Mouse (Mus musculus) lung, postnatal 0 days (tissue): ENCODE data around the gene Fam120a. TPM values are rescaled to one million over a fixed set of nuclear protein-coding genes. Genes with fewer than 3 reads are reported as not detected.

Experiments used
- ATAC-seq: fragments of 200-750 bp; cut with Nextera tagmentation; 2 replicates; pipeline ENCODE4 v1.8.0; 2017; ENCODE audit warnings: moderate library complexity
- DNase-seq: peaks from one replicate; pipeline ENCODE4 v3.0.0-alpha.2; 2016; ENCODE audit warnings: low spot score
- H3K27ac ChIP-seq: fragments of 300-500 bp; sonication (generic); 2 replicates; pipeline ENCODE4 v1.5.1; 2014; ENCODE audit warnings: antibody characterized with exemption, mild to moderate bottlenecking, low read length, mixed read lengths
- H3K27me3 ChIP-seq: fragments of 300-500 bp; sonication (generic); replicated peaks from 2 replicates; pipeline ENCODE4 v1.6.1; 2014; ENCODE audit warnings: low read length, mixed read lengths; ENCODE audit not compliant: insufficient read depth
- H3K36me3 ChIP-seq: fragments of 300-500 bp; sonication (generic); 2 replicates; pipeline ENCODE4 v1.6.1; 2014; ENCODE audit warnings: low read length, mixed read lengths; ENCODE audit not compliant: insufficient read depth
- H3K4me1 ChIP-seq: fragments of 300-500 bp; sonication (generic); 2 replicates; pipeline ENCODE4 v1.6.1; 2014; ENCODE audit warnings: antibody characterized with exemption, low read depth, low read length, mixed read lengths; ENCODE audit not compliant: insufficient read depth
- H3K4me2 ChIP-seq: fragments of 300-500 bp; sonication (generic); replicated peaks from 2 replicates; pipeline ENCODE4 v1.6.1; 2014; ENCODE audit warnings: low read depth, mild to moderate bottlenecking, low read length, moderate library complexity, mixed read lengths
- H3K4me3 ChIP-seq: fragments of 300-500 bp; sonication (generic); 2 replicates; pipeline ENCODE4 v1.5.1; 2014; ENCODE audit warnings: low read depth, low read length
- H3K9ac ChIP-seq: fragments of 300-500 bp; sonication (generic); replicated peaks from 2 replicates; pipeline ENCODE4 v1.6.1; 2014; ENCODE audit warnings: low read depth, mild to moderate bottlenecking
- H3K9me3 ChIP-seq: fragments of 300-500 bp; sonication (generic); 2 replicates; pipeline ENCODE4 v1.6.1; 2016; ENCODE audit warnings: low read length, mixed read lengths
- CTCF ChIP-seq: IDR thresholded peaks from 2 replicates; pipeline ENCODE4 v1.5.1; 2016; ENCODE audit warnings: antibody characterized with exemption, mild to moderate bottlenecking
- EP300 ChIP-seq: IDR thresholded peaks from 2 replicates; pipeline ENCODE4 v1.6.1; 2016; ENCODE audit warnings: antibody characterized with exemption, mild to moderate bottlenecking, control low read depth
- WGBS: fragments of 180-500 bp; shearing (Covaris S2); extraction: QIAGEN DNeasy Blood & Tissue Kit; methylation state at CpG from one replicate; pipeline ENCODE4 v1.1.7; 2014; 5-methylcytosine and 5-hydroxymethylcytosine counted together
- polyA plus RNA-seq: library from polyadenylated mRNA; unstranded; fragments of >200 nt; fragmentation: Nextera tagmentation; extraction: Ambion mirVana; gene quantifications from 2 replicates; pipeline ENCODE4 v1.2.1, GENCODE M21; 2015

The Fam120a gene
- polyA plus RNA-seq, 1 experiment from 2014 or later, result 19.4 TPM

DNA sequence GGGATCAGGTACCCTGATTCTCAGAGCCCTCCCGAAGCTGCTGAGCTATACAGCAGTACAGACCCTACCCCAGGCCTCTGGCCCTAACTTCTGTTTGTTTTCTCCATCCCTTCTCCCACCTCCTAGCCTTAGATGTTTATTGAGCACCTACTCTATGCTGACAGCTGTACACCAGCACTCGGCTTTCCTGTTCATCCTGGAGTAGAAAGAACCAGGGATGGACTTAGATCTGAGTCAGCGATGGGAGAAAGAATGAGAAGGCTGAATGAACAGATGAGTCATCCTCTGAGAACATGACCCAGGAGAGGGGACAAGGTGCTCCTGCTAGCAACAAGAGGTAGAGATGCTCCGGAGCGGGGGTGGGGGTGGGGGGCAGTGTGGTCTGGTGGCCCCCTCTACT is 95.1 kb downstream of the Fam120a start:
- Histone ChIP-seq H3K9me3 (no peaks in the 10 kb centered on the region), H3K36me3 (no peaks in the 10 kb centered on the region), H3K27ac (no peak overlapping the region), H3K4me3 (no peak overlapping the region), H3K27me3 (no peaks in the 10 kb centered on the region), H3K4me2 (no peak overlapping the region), H3K9ac (no peak overlapping the region), H3K4me1 (peaks cover 22% of the 10 kb centered on the region; the same call in 1 of the 2 replicates)
- DNase-seq (peak; percentile 36), ATAC-seq (no peak)
- TF ChIP-seq CTCF (no peak), EP300 (no peak)
- WGBS, result 69% methylated on average over 5 of the region's 5 CpGs

DNA sequence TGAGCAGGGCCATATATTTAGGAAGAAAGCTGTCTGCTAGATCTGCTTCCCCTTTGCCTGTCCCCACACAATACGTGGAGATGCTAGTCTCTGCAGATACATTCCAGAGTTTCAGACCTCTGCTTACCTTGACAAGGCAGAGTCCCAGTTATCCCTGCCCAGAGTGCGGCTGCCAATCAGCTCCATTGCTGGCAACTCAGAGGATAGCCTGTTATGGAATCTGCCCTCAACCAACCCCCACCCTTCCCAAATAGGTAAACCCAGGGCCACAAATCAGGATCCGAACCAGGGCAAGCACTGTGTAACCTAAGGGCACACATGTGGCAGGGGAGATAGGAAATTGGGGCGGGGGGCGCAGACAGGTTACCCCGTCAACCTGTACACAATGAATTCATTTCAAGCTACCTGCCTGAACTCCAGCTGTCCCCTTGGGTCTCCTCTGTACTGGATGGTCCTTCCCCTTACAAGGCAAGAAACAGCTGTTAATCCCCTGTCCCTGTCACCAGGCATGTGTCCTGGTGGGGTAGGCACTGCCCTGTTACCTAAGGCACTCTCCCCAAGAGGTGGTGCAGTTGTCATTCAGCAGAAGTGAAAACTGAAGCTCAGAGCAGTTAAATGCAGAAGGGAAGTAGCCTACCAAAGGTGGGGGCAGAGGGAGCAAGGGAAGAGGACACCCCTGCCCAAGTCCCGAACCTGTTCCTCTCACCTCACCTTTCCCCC is 95.8 kb downstream of the Fam120a start:
- no peaks in the 10 kb centered on the region for H3K9me3 ChIP-seq
- H3K4me2 ChIP-seq, result peak overlapping the region; percentile 88
- no peaks in the 10 kb centered on the region for H3K36me3 ChIP-seq
- H3K9ac ChIP-seq, result peak overlapping the region; percentile 99
- no peak for DNase-seq
- peak overlapping the region; percentile 88 for H3K4me3 ChIP-seq
- 59% methylated on average over 6 of the region's 7 CpGs for WGBS
- no peak for ATAC-seq
- no peak for TF ChIP-seq CTCF
- no peak for TF ChIP-seq EP300
- H3K4me1 ChIP-seq, result peaks cover 23% of the 10 kb centered on the region; the same call in 1 of the 2 replicates
- peak overlapping the region; percentile 97; the same call in 1 of the 2 replicates for H3K27ac ChIP-seq
- H3K27me3 ChIP-seq, result no peaks in the 10 kb centered on the region

DNA sequence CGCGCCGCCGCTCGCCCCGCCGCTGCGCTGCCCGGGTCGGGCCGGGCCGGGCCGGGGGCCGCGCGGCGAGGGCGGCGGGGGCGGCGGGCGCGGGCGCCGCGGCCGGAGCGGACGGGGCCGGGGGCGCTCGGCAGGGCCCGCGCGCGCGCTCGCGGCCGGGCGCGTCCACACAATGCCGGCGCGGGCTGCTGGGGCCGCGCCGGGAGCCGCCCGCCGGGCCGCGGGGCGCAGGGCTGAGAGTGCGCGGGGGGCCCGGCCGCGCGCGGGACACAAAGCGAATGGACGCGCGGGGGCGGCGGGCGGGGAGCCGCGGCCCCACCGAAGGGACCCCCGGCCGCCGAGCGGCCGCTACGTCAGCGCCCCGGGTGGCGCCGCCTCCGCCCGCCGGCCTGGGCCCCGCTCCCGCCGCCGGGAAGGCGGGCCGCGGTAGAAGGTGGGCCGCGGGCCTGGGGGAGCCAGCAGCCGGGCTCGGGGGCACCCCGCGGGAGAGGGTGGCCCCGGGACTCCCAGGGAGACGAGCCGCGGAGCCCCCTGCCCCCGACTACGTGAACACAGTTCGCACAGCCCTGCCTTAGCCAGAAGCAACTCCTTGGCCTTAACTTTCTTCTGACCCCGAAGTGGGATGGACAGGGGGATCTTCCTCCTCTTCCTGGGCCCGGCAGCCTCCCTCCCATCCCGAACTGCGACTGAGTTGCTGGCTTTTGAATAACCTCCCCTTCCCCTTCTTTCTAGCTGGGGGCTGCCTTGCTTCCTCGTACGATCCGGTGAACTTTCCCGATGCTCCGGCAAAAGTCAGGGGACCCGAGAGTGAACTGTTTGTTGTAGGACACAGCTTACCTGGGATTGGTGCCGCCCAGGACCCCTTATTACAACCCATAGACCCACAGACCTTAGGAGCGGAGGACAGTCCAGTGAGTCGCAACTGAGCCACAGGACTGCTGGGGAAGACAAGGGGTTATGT is 96.8 kb downstream of the Fam120a start, which contains the start of gene Phf2:
Gene Phf2 (minus strand): TSS at position 349 of the 961 bp plus-strand sequence.
- no peaks in the 10 kb centered on the region for H3K27me3 ChIP-seq
- peak within 1 kb of the TSS; percentile 88 for H3K4me3 ChIP-seq
- ATAC-seq, result peak; percentile 42
- TF ChIP-seq EP300 (no peak), CTCF (no peak)
- peaks cover 23% of the 10 kb centered on the region; the same call in 1 of the 2 replicates for H3K4me1 ChIP-seq
- peak within 1 kb of the TSS; percentile 99 for H3K9ac ChIP-seq
- no peaks in the 10 kb centered on the region for H3K36me3 ChIP-seq
- H3K9me3 ChIP-seq, result no peaks in the 10 kb centered on the region
- H3K27ac ChIP-seq, result peak within 1 kb of the TSS; percentile 97
- DNase-seq, result peak; percentile 58
- H3K4me2 ChIP-seq, result peak within 1 kb of the TSS; percentile 88
- 1% methylated on average over 47 of the region's 117 CpGs for WGBS

DNA sequence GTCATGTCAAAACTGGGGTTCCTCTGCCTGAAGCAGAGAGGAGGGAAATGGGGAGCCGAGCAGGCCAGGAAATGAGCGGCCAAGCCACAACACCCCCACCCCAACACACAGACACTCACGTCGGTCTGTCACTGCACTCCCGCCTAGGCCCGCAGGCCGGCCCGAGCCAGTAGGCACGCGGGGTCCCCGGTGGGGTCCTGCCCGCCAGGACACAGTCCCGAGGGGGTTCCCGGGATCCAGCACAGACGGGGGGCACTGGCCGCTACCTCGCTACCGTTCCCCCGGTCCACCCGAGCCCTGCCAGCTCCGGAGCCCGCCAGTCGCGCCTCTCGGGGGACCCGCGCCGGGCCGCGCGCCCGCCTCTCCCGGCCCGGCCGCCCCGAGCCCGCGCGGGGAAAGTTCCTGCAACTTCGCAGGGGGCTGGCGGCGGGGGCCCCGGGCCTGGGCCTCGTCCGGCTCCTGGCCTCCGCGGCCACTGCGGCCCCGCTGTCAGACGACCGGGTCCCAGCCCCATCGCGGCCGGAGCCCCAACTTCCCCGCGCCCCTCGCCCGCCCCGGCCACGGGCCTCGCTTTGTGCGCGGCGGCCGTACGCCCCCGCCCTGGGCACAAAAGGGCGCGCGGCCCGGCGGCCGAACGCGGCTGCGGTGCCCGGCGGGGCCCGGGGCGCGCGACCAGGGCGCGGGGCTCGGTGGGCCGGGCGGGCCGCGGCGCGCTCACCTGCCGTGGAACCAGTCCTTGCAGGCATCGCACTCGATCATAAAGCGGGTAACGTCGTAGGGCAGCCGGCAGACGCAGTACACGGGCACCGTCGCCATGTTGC is 97.7 kb downstream of the Fam120a start:
- WGBS, result under 1% methylated on average over 62 of the region's 102 CpGs
- Histone ChIP-seq H3K36me3 (no peaks in the 10 kb centered on the region), H3K4me3 (peak overlapping the region; percentile 88), H3K27me3 (no peaks in the 10 kb centered on the region), H3K4me1 (peaks cover 23% of the 10 kb centered on the region; the same call in 1 of the 2 replicates), H3K9me3 (no peaks in the 10 kb centered on the region), H3K27ac (peak overlapping the region; percentile 97), H3K9ac (peak overlapping the region; percentile 99), H3K4me2 (peak overlapping the region; percentile 88)
- ATAC-seq (peak; percentile 46), DNase-seq (peak; percentile 64)
- TF ChIP-seq CTCF, result no peak
- no peak for TF ChIP-seq EP300

DNA sequence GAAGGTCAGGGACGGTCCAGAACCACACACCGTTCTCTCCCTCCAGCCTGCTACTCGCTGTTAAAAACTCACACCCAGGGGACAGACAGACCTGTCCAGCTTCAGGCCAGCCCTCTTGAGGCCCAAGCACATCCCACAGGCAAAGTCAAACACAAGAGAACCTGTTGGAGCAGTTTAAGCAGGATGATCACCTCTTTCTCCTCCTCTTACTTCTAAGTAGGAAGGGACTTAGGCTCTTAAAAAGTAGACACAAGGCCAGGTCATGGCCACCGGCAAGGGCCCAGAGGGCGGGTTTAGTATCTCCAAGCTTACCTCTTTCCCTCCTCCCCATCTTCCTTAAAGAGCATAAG is 98.2 kb downstream of the Fam120a start:
- Histone ChIP-seq H3K9me3 (no peaks in the 10 kb centered on the region), H3K4me3 (peak overlapping the region; percentile 88), H3K4me1 (peaks cover 23% of the 10 kb centered on the region; the same call in 1 of the 2 replicates), H3K9ac (peak overlapping the region; percentile 99), H3K27me3 (no peaks in the 10 kb centered on the region), H3K36me3 (no peaks in the 10 kb centered on the region), H3K4me2 (peak overlapping the region; percentile 88), H3K27ac (peak overlapping the region; percentile 97)
- ATAC-seq (peak; percentile 63), DNase-seq (peak; percentile 81)
- WGBS, result 7% methylated on average over 5 of the region's 5 CpGs
- TF ChIP-seq CTCF (0 out of 2 replicates have a peak, but pooled peaks have one; percentile 5), EP300 (no peak)
